Mouse (Mus musculus) cerebellum, adult 2 months (tissue): ENCODE measurements at regions not wholly inside any gene's neighbourhood (a gene's known extent, or its start where the extent isn't known, plus 50 kb on each side); places are given as distances from the start of the nearest gene placed in this dataset.

Experiments used
- DNase-seq, 2 experiments: peaks; one replicate each; pipeline ENCODE4 v3.0.0; 2021
- H3K27ac ChIP-seq: fragments of 200-500 bp; 2 replicates; pipeline ENCODE4 v1.5.1; 2012; ENCODE audit warnings: low read length, control low read depth, inconsistent platforms; ENCODE audit not compliant: insufficient read depth
- H3K27me3 ChIP-seq: fragments of 200-500 bp; 2 replicates; pipeline ENCODE4 v1.6.1; 2012; ENCODE audit warnings: inconsistent platforms, mild to moderate bottlenecking, low read length, moderate library complexity; ENCODE audit not compliant: control insufficient read depth, insufficient read depth
- H3K4me1 ChIP-seq: fragments of 200-500 bp; 2 replicates; pipeline ENCODE4 v1.6.1; 2011; ENCODE audit warnings: low read length; ENCODE audit not compliant: control insufficient read depth, insufficient read depth
- H3K4me3 ChIP-seq: fragments of 200-500 bp; replicated peaks from 2 replicates; pipeline ENCODE3; 2011; ENCODE audit warnings: mild to moderate bottlenecking, low read depth, low read length, control low read depth; ENCODE audit not compliant: insufficient read depth
- CTCF ChIP-seq: fragments of 200-500 bp; IDR thresholded peaks from 2 replicates; pipeline ENCODE4 v1.5.1; 2011; ENCODE audit warnings: low read depth, mild to moderate bottlenecking, control low read depth, low read length, moderate library complexity, borderline replicate concordance; ENCODE audit not compliant: insufficient read depth
- POLR2A ChIP-seq: fragments of 200-500 bp; IDR thresholded peaks from 2 replicates; pipeline ENCODE4 v1.6.1; 2011; ENCODE audit warnings: low read length, control low read depth, borderline replicate concordance; ENCODE audit not compliant: insufficient read depth
- WGBS: fragments of 180-500 bp; shearing (Covaris S2); methylation state at CpG from one replicate; pipeline ENCODE4 v1.1.7; 2018; 5-methylcytosine and 5-hydroxymethylcytosine counted together

DNA sequence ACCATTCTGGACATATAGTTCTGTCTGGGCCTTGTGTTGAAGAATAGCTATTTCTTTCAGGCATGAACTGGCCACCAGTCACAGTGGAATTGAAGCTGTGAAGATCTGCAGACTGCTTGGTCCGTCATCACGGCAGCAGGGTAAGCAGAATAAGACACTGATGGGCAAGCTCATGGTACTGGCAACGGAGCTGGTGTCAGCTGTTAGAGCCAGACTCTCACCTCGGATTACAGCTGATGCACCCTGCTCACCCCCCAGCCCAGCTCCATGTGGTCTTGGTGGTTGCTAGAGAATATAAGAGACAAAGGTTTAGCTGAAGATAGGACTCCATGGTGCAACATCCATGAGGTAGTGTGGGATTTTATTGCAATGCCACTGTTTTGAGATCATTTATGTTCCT is 336.9 kb downstream of the Etnk1 start:
- WGBS: 12% methylated on average over 4 of the region's 4 CpGs
- Histone ChIP-seq H3K27ac (no peak overlapping the region), H3K27me3 (no peaks in the 10 kb centered on the region), H3K4me1 (no peaks in the 10 kb centered on the region), H3K4me3 (no peak overlapping the region)
- no peak for DNase-seq
- TF ChIP-seq POLR2A: no peak
- TF ChIP-seq CTCF: no peak

DNA sequence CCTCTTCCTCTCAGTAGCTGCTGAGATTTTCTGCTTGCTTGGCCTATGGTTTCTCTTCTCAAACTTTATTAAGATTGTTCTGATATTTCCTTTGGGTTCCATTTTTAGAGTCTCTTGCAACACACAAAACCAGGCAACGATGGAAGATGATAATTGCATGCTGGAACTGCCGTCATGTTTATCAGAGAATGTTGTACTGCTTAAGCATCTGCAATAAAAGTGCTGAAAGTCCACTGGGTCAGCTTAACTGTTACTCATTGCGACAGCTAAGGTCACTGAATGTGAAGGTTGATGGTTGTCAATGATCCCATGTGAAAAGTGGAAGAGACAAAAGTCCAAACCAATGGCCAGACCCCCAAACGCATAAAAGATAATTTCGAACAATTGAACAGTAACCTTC is 346.4 kb downstream of the Etnk1 start:
- TF ChIP-seq CTCF (no peak), POLR2A (no peak)
- no peak for DNase-seq
- Histone ChIP-seq H3K4me1 (no peaks in the 10 kb centered on the region; the same call in 1 of the 2 replicates), H3K27ac (no peak overlapping the region), H3K27me3 (no peaks in the 10 kb centered on the region), H3K4me3 (no peak overlapping the region)
- 93% methylated on average over 5 of the region's 5 CpGs for WGBS

DNA sequence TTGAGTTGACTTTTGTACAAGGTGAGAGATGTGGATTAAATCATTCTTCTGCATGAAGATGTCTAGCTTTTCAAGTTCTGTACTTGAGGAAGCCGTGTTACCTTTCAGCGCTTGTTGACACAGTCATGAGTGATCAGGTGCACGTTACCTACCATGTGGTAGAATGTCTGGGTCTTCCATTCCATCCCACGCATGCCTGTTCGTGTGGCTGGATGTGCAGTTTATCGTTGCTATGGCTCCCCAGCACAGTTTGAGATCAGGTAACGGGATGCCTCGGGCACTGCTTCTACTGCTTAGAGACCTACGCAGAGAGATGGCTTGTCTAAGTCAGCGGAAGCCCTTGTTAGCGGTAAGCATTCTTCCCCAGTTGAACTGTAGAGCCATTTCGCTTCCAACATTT is 348.1 kb downstream of the Etnk1 start:
- Histone ChIP-seq H3K4me3 (no peak overlapping the region), H3K27me3 (no peaks in the 10 kb centered on the region), H3K4me1 (no peaks in the 10 kb centered on the region; the same call in 1 of the 2 replicates), H3K27ac (no peak overlapping the region)
- DNase-seq: no peak
- WGBS: 92% methylated on average over 12 of the region's 12 CpGs
- TF ChIP-seq POLR2A: no peak
- TF ChIP-seq CTCF: no peak

DNA sequence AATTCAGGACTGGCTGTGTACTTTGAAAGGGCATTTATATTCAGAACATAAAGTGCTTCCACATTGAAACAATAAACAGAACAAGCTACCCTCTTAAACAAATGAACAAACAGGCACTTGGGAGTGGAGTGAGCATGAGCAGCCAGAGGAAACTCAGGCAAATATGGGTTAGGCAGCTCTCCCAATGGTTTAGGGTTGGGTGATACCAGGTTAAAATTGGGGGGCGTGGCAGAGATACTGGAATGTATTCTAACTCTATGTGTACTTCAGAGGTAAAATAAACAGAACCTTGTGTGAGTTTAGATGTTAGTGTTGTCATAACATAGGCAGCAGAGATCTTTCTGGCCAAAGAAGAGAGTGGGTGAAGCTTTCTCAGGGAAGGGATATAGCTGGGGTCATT is 349.7 kb downstream of the Etnk1 start:
- H3K27ac ChIP-seq: no peak overlapping the region

DNA sequence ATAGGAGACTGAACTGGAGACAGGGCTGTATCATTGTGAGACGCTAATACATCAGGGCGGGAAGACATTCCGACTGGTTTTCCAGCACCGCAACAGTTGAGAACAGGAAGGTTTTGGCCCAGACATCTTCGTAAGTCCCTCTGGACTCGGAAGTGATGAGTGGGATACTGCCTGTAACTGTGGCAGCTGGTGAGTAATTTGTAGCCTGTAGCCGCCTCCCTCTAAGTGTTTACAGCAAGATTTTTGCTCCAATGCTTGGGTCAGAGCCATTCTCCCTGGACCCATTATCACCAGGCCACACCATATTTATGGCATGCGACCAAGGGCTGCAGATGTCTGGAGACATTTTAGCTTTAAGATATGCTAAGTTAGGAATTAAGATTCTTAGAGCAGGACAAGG is 351.5 kb downstream of the Etnk1 start:
- WGBS: 42% methylated on average over 8 of the region's 8 CpGs
- Histone ChIP-seq H3K27ac (no peak overlapping the region), H3K4me3 (no peak overlapping the region), H3K4me1 (no peaks in the 10 kb centered on the region; the same call in 1 of the 2 replicates), H3K27me3 (no peaks in the 10 kb centered on the region)
- TF ChIP-seq CTCF (no peak), POLR2A (no peak)
- DNase-seq: no peak

More for the DNA sequence above, 349.7 kb downstream of the Etnk1 start:
- no peak for DNase-seq
- no peak overlapping the region for H3K4me3 ChIP-seq
- TF ChIP-seq POLR2A (no peak), CTCF (no peak)
- no peaks in the 10 kb centered on the region for H3K27me3 ChIP-seq
- H3K4me1 ChIP-seq: no peaks in the 10 kb centered on the region; the same call in 1 of the 2 replicates
- 98% methylated on average over 1 of the region's 1 CpGs for WGBS

DNA sequence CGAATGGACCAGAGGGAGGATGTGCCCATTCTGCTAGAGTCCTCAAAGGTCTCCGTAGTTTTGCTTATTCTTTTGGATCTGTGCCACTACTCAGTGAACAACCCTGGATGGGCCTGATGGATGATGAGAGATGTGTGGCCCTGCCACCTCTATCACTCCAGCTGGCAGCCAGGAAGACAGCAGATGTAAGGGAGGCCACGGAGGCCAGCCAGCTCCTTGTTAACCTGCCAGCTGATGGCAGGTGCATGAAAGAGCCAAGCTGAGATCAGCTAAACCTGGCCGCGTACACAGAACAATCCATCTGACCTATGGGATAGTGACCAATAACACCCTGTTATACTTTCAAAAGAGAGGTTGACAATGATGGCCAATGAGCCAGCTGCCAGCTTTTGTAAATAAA is 352.6 kb downstream of the Etnk1 start:
- Histone ChIP-seq H3K27me3 (no peaks in the 10 kb centered on the region), H3K4me1 (no peaks in the 10 kb centered on the region; the same call in 1 of the 2 replicates), H3K4me3 (no peak overlapping the region), H3K27ac (no peak overlapping the region)
- peak in 1 of 2 experiments; percentile 14 for DNase-seq
- TF ChIP-seq POLR2A: no peak
- TF ChIP-seq CTCF: no peak
- 18% methylated on average over 5 of the region's 5 CpGs for WGBS

DNA sequence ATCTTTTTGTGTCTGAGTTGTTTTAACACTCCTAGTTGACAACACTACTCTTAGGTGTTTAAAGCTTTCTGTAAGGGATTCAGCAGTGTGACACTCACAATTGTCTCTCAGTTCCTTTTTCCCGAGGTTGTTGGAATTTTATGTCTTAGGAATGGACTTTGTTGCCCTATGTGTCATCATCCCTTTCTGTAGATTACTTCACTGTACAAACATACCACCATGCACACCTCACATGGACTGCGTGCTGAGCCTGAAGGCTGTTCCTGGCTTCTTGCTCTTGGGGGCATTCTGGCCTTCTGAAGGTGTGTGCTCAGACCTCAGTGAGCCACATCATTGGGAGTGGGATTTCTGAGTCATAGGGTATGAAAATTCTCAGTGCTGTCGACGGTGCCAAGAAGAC is 358.1 kb downstream of the Etnk1 start:
- Histone ChIP-seq H3K27me3 (no peaks in the 10 kb centered on the region), H3K4me3 (no peak overlapping the region), H3K4me1 (no peaks in the 10 kb centered on the region), H3K27ac (no peak overlapping the region)
- 91% methylated on average over 4 of the region's 4 CpGs for WGBS
- TF ChIP-seq CTCF (no peak), POLR2A (no peak)
- DNase-seq: no peak

DNA sequence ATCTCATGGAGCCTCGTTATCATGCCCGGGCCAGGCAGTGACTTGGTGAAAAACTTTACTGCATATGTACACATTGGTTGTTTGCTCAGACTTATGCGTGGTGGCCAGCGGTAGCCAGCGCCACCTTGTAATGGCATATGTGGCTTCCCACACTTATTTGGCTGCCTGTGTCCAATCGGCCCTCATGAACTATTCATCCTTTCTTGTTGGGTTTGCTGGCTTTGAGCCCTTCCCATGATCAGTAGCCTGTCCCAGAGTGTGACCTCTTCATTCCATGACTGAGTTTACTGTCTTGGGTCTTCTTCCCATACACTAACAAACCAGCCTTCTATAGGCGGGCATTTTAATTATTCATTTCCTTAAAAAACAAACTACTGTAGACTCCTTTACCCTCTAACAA is 361.9 kb downstream of the Etnk1 start:
- no peak overlapping the region for H3K4me3 ChIP-seq
- DNase-seq: no peak
- H3K4me1 ChIP-seq: no peaks in the 10 kb centered on the region
- 91% methylated on average over 7 of the region's 7 CpGs for WGBS
- no peaks in the 10 kb centered on the region for H3K27me3 ChIP-seq
- no peak for TF ChIP-seq CTCF
- TF ChIP-seq POLR2A: no peak
- no peak overlapping the region for H3K27ac ChIP-seq
